Mouse (Mus musculus): ENCODE results near the gene Gm45785.

GRCm38 (mm10) chr7:140833341-140833740, 22.8 kb downstream of the Gm45785 start:
- TF ChIP-seq CTCF (IDR thresholded peaks at IDR 0.05; ENCODE audit: insufficient read depth, low read length) (no peak), POLR2A (IDR thresholded peaks at IDR 0.05; ENCODE audit: borderline replicate concordance, extremely low read depth, low read depth, low read length) (no peak)

Data from lung, adult 2 months (tissue).